Mouse (Mus musculus) urinary bladder, postnatal 14 days (tissue): ENCODE results near the gene Rd3l.
A peak's percentile ranks its signal among the peaks of the same experiment; 100 is the strongest.
"Not testable (repeated sequence)": the region's sequence is repeated elsewhere in the genome, so short reads cannot be mapped to it uniquely, and the experiment has no call there.

ENCODE experiments used
- DNase-seq: peaks from one replicate; pipeline ENCODE4 v3.0.0; 2021; ENCODE audit warnings: low spot score

The Rd3l gene

DNA sequence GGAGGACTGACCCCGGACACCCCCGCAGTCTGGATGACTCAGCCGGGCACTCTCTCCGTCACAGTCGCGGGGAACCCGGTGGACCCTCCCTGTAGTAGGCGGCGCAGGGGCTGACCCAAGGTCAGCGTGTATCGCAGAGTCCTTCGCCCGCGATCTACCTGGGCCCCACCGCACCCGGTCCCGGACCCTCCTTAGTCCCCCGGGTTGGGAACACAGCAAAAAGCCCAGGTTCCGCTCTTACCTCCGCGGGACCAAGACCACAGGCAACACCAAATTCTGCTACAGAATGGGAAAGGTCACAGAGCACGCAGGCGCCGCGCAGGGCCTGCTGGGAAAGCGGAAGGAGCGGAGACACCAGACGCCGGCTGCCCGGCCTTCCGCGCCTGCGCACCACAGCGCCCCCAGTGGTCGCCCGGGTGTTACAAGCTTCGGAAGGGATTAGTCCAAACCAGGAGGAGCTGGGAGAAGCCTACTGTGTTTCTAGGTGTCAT lies 14.4 kb downstream of the Rd3l start, which contains the start of gene Atp5mpl:
TSS of gene Atp5mpl (minus strand) at position 295 of the 491 bp plus-strand sequence.
- peak; percentile 97 for DNase-seq

DNA sequence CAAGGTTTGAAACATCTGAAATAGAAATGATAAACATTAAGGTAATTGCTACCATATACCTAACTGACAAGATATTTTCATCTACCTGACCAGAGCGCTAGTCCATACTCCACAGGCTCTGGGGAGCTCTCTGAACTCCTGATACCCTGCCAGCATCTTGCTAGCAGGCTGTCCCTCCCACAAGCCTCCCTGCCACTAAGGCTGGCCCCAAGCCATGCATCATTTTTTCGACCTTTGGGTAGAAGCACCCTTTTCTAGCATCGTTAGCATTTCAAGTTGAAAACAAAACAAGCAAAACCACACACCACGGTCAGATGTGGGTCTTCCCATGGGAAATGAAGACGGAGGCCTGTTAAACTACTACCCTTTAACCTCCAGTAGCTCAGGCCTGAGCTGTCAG lies 17.8 kb downstream of the Rd3l start:
- no peak for DNase-seq

- peak; percentile 82 for DNase-seq
Observed at GRCm38 (mm10) chr12:111958101-111958865, 22.8 kb downstream of the Rd3l start.

- DNase-seq: no peak
Observed at GRCm38 (mm10) chr12:111956173-111956572, 24.9 kb downstream of the Rd3l start.

GRCm38 (mm10) chr12:111951701-111952100 lies 29.4 kb downstream of the Rd3l start:
- DNase-seq: no peak

DNA sequence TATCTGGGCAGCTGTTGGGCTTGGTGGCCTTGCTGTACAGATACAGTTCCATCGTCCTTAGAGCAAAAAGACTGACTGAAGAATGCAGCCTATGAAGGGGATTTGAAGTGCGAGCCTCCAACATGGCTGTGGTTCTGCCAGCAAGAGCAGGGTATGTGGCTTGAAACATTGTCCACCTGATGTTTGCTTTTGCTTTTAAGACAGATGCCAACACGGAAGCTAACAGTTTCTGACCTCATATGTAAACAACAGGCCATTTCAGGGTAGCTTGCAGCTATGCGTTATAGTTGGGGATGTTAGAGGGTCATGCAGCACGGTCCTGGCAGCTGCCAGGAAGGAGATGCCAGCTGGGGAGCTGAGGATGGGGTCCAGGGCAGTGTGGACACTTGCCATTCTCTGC lies 30.6 kb downstream of the Rd3l start:
- DNase-seq: no peak

- DNase-seq: peak; percentile 62
Observed at GRCm38 (mm10) chr12:111946716-111947115, 34.4 kb downstream of the Rd3l start.

DNA sequence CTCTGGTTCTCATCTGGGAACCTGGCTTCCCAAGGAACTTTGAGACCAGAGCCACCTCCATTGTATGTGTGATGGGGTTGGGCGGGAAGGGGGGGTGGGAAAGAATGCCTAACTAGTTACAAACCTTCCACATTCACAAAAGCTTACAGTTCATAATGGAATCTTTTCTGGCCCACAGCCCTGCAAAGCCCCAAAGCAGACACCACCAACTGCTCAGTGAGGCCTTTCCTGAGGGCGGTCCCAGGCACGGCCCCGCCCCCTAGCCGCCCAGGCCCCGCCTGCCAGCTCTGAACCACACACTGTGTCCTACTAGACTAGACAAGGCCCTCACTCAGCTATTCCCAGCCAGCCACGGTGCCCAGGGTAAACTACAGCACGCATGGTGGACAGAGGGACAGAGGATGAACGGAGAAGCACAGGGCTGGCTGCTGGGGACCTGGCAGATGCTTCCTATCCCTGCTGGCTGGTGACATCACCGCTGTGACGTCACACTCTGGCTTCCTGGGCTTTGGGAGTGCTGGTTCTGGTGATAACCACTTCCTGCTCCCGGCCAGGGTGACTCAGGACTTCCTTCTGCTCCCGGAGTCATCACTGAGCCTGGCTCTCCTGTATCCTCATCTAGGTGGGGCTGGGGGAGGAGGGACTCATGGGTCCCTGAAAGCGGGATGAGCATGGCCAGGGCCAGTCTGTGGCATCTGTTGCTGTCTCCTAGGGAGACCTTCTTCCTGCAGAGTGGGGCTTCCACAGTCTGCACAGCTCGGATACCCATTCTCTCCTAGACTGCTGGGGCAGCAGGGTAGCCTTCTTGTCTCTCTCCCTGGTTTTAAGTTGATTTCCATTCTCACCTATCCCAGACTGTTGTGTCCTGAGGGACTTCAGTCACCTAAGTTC lies 35.1 kb downstream of the Rd3l start:
- not testable (repeated sequence) for DNase-seq

DNA sequence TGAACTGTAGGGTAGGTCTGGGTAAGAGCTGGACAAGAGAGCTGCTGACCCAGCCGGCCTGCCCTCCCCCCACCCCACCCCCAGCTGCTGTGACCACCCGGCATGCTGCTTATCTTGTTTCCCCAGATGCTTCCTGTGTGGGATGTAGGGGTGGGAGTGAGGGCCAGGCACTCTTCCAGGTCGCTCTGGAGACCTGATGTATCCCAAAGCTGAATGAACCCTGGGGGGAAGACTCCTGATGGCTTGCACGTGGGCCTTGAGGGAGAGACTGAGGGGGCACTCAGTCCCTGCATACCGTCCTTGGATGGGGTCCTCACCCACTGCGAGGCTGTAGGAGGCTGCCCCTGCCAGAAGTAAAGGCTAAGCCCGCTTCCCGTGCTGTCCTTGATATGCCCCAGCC lies 36.0 kb downstream of the Rd3l start:
- no peak for DNase-seq

DNA sequence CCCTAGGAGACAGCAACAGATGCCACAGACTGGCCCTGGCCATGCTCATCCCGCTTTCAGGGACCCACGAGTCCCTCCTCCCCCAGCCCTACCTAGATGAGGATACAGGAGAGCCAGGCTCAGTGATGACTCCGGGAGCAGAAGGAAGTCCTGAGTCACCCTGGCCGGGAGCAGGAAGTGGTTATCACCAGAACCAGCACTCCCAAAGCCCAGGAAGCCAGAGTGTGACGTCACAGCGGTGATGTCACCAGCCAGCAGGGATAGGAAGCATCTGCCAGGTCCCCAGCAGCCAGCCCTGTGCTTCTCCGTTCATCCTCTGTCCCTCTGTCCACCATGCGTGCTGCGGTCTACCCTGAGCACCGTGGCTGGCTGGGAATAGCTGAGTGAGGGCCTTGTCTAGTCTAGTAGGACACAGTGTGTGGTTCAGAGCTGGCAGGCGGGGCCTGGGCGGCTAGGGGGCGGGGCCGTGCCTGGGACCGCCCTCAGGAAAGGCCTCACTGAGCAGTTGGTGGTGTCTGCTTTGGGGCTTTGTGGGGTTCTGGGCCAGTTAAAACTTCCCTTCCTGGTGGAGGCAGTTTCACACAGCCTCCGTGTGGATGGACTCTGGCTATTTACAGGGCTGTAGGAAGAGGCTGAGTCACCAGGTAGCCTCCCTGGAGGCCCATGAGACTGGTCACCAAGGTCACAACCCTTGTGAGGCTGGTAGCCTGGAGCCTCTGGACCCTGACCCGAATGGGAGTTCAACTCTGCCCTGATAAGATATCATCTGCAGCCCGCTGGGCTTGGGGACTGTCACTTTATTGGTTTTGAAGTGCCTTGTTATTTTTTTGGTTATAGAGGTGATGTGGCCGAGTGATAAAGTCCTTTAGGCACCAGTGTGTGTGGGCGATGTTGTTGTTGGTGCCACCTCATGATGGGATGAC lies 36.8 kb downstream of the Rd3l start:
- not testable (repeated sequence) for DNase-seq

DNA sequence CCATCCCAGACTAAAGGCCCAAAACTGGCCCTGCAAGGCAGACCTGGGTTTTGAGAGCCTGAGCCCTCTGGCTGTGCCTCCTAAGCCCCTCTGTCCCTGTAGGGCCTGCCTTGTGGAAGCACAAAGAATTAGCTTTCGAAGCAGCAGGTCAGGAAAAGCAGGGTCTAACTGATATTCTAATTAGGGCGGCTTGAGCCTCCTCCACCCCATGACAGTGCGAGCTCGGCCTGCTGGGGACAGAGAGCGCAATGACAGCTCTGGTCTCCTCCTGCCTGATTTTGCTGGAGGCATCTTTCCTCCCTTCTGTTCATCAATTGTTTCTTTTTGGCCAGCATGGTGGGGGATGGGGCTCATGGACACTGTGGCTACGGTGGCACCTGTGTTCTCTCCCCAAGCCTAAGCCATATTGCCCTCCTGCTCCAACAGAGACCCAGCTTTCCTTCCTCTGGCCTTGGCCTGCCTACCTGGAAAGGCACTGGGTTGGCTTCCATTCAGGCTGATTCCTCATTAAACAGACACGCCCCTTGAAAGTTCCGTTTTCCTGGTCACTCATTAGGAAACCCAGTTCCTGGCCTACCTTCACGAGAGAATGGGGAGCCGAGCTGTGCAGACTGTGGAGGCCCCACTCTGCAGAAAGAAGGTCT lies 37.6 kb downstream of the Rd3l start:
- DNase-seq: no peak

- no peak for DNase-seq
Observed at GRCm38 (mm10) chr12:111938623-111939177, 42.4 kb downstream of the Rd3l start.

- DNase-seq: peak; percentile 84
Observed at GRCm38 (mm10) chr12:111936706-111937550, 44.2 kb downstream of the Rd3l start.

DNA sequence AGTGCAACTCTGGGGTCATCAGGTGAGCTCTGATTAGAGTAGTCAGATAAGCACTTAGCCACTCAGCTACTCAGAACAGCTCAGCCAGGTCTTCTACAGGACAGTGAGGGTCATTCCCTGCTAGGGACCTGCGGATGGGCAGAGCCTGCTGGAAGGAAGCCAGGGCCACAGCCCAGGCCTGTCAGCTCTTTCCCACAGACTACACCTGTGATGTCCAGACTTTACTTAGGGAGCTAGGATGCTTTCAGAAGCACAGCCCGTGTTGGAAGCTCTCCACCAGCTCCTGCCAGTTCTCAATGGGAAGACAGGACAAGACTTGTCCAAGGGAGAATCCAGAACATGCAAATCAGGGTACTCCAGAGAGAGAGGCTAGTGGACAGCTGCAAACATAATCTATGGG lies 47.1 kb downstream of the Rd3l start:
- DNase-seq: no peak

DNA sequence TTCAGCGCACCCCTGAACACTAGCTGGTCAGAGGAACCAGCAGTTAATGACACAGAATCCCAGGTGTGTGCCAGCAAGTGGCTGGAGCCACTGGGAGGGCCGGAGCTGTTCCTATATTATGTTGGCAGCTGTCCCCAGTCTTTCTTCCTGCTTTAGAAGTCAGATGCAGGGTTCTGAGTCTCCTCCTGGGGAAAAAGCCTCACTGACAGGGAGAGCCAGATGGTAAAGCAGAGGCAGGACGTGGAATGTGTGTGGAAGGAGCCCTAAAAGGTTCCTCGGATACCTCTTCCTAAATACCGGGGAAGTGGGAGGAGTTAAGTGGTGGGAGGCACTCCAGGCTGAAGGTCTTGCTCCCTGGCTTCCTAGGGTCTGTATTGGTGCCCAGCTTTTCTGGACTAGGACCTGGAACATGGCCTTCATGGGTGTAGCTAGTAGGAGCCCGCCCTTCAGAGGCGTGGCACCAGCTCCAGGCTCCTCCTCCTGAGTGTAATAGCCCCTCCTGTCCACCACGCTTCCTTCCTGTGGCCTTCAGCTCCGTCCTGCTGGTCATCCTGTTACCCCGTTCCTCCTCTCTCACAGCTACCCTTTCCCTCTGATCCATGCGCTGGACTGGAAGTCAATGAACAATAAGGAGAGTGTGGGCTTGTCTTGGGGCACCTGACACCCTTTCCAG lies 47.9 kb downstream of the Rd3l start:
- peak; percentile 39 for DNase-seq

- no peak for DNase-seq
Observed at GRCm38 (mm10) chr12:111932513-111932912, 48.6 kb downstream of the Rd3l start.

GRCm38 (mm10) chr12:111931411-111932025 lies 49.6 kb downstream of the Rd3l start:
- no peak for DNase-seq
